Mouse (Mus musculus): Measurements from ENCODE around the gene Atp2b2.

- no peak for TF ChIP-seq CTCF (IDR thresholded peaks at IDR 0.05; ENCODE audit: borderline replicate concordance, insufficient read depth, low read length)
- no peak for TF ChIP-seq POLR2A (IDR thresholded peaks at IDR 0.05; ENCODE audit: low read depth, low read length)
Observed at GRCm38 (mm10) chr6:113970464-113970863, 71.9 kb downstream of the Atp2b2 start.

Data from embryonic fibroblast, embryonic 13.5 days (primary cell).